Mouse (Mus musculus) midbrain, embryonic 16.5 days (tissue): Measurements from ENCODE around the gene Mnd1. TPM values are rescaled to one million over a fixed set of nuclear protein-coding genes. Genes with fewer than 3 reads are reported as not detected.

Experiments
- ATAC-seq: fragments of 200-750 bp; cut with Nextera tagmentation; 2 replicates; pipeline ENCODE4 v1.8.0; 2017; ENCODE audit warnings: moderate TSS enrichment
- H3K27ac ChIP-seq: fragments of 300-500 bp; sonication (generic); 2 replicates; pipeline ENCODE4 v1.5.1; 2014; ENCODE audit warnings: mild to moderate bottlenecking, low read length, mixed read lengths
- H3K27me3 ChIP-seq: fragments of 300-500 bp; sonication (generic); 2 replicates; pipeline ENCODE4 v1.6.1; 2014; ENCODE audit warnings: low read depth, low read length, mixed read lengths; ENCODE audit not compliant: control insufficient read depth, insufficient read depth
- H3K36me3 ChIP-seq: fragments of 300-500 bp; sonication (generic); 2 replicates; pipeline ENCODE4 v1.6.1; 2014; ENCODE audit warnings: mild to moderate bottlenecking, low read length, moderate library complexity, mixed read lengths; ENCODE audit not compliant: control insufficient read depth, insufficient read depth
- H3K4me1 ChIP-seq: fragments of 300-500 bp; sonication (generic); 2 replicates; pipeline ENCODE4 v1.6.1; 2014; ENCODE audit warnings: mild to moderate bottlenecking, low read length, mixed read lengths; ENCODE audit not compliant: control insufficient read depth, insufficient read depth
- H3K4me2 ChIP-seq: fragments of 300-500 bp; sonication (generic); 2 replicates; pipeline ENCODE4 v1.6.1; 2014; ENCODE audit warnings: mild to moderate bottlenecking, low read length, mixed read lengths
- H3K4me3 ChIP-seq: fragments of 300-500 bp; sonication (generic); 2 replicates; pipeline ENCODE4 v1.5.1; 2014; ENCODE audit warnings: low read depth, mild to moderate bottlenecking, low read length, moderate library complexity, mixed read lengths
- H3K9ac ChIP-seq: fragments of 300-500 bp; sonication (generic); 2 replicates; pipeline ENCODE4 v1.6.1; 2014; ENCODE audit warnings: low read depth, low read length, mixed read lengths
- H3K9me3 ChIP-seq: fragments of 300-500 bp; sonication (generic); replicated peaks from 2 replicates; pipeline ENCODE4 v1.6.1; 2014; ENCODE audit warnings: mild to moderate bottlenecking, low read length, mixed read lengths; ENCODE audit not compliant: control insufficient read depth, poor library complexity, severe bottlenecking
- WGBS: fragments of 180-500 bp; shearing (Covaris S2); extraction: QIAGEN DNeasy Blood & Tissue Kit; methylation state at CpG from one replicate; pipeline ENCODE4 v1.1.7; 2014; 5-methylcytosine and 5-hydroxymethylcytosine counted together
- polyA plus RNA-seq: library from polyadenylated mRNA; unstranded; fragments of >200 nt; fragmentation: Nextera tagmentation; extraction: Ambion mirVana; gene quantifications from 2 replicates; pipeline ENCODE4 v1.2.1, GENCODE M21; 2015

Gene Mnd1
- polyA plus RNA-seq, 1 experiment from 2014 or later = 1.4 TPM

GRCm38 (mm10) chr3:84074777-84075176 is 80.8 kb downstream of the Mnd1 start:
- Histone ChIP-seq H3K27me3 (no peaks in the 10 kb centered on the region), H3K4me1 (no peaks in the 10 kb centered on the region), H3K36me3 (no peaks in the 10 kb centered on the region), H3K27ac (no peak overlapping the region), H3K4me2 (no peak overlapping the region), H3K9me3 (no peaks in the 10 kb centered on the region), H3K4me3 (no peak overlapping the region), H3K9ac (no peak overlapping the region)
- no peak for ATAC-seq
- WGBS = 88% methylated on average over 2 of the region's 2 CpGs

GRCm38 (mm10) chr3:84071641-84072040 is 83.9 kb downstream of the Mnd1 start:
- Histone ChIP-seq H3K4me1 (no peaks in the 10 kb centered on the region), H3K9ac (no peak overlapping the region), H3K27me3 (no peaks in the 10 kb centered on the region), H3K9me3 (no peaks in the 10 kb centered on the region), H3K4me3 (no peak overlapping the region), H3K4me2 (no peak overlapping the region), H3K27ac (no peak overlapping the region), H3K36me3 (no peaks in the 10 kb centered on the region)
- no peak for ATAC-seq
- 13% methylated on average over 2 of the region's 2 CpGs for WGBS

DNA sequence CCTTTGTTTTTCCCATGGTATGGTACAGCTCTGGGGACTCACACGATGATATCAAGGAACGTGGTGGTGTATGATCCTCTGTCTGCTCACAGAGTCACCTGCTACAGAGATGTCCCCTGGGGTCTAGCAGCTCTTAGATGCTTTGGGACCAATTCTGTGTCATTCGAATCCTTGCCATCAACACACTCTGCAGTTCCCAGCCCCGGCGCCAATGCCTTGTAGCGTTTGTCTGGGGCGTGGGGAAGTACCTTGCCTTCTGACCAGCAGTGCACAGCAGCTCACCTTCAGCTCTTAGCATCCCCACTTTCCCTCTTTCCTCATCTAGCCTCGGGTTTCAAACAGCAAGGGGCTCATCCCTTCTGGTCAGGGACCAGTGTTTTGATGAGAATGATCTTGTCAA is 84.8 kb downstream of the Mnd1 start:
- Histone ChIP-seq H3K4me2 (no peak overlapping the region), H3K4me3 (no peak overlapping the region), H3K27ac (no peak overlapping the region), H3K9me3 (no peaks in the 10 kb centered on the region), H3K36me3 (no peaks in the 10 kb centered on the region), H3K4me1 (no peaks in the 10 kb centered on the region), H3K9ac (no peak overlapping the region), H3K27me3 (no peaks in the 10 kb centered on the region)
- 92% methylated on average over 8 of the region's 8 CpGs for WGBS
- no peak for ATAC-seq

DNA sequence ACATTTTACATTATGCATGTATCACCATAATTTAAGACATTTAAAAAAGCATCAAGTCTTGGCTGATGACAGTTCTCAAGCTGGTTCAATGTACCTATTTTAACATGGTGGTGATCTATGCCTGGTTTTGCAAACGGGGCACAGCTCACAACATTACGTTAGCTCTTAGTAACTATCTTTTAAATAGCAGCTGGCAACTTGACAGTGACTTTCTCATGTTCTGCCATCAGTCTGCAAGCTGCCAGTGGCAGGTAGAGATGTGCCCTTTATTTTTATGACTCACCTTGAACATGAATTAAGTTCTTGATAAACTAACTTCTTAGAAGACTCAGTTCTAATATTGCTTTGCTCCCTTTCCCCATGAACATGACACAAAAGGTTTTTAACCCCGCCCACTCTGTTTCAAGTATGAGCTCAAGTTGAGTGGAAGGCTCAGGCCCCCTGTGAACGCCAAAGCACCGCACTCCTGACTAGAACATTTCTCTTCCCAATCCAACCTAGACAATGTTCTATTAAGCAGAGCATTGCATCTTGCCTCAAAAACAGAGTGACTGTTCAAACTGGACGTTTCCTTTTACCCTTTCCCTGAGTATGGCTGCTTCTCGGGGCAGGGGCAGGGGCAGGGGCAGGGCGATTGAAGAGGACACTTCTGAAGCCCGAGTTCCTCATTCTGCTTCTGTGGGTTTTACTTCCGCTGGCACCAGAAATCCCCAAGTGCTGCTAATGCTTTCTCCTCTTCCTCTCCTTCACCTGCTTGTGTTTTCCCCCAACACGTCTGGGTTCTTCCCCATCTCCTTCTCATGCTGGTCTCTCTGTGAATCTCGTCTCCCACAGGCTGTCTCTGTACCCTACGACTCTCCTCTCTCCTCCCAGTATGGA is 86.5 kb downstream of the Mnd1 start:
- H3K4me2 ChIP-seq = no peak overlapping the region
- no peak overlapping the region for H3K4me3 ChIP-seq
- 83% methylated on average over 13 of the region's 13 CpGs for WGBS
- no peaks in the 10 kb centered on the region for H3K27me3 ChIP-seq
- no peak overlapping the region for H3K27ac ChIP-seq
- no peak overlapping the region for H3K9ac ChIP-seq
- H3K36me3 ChIP-seq = no peaks in the 10 kb centered on the region
- H3K4me1 ChIP-seq = no peaks in the 10 kb centered on the region
- no peaks in the 10 kb centered on the region for H3K9me3 ChIP-seq
- ATAC-seq = no peak

DNA sequence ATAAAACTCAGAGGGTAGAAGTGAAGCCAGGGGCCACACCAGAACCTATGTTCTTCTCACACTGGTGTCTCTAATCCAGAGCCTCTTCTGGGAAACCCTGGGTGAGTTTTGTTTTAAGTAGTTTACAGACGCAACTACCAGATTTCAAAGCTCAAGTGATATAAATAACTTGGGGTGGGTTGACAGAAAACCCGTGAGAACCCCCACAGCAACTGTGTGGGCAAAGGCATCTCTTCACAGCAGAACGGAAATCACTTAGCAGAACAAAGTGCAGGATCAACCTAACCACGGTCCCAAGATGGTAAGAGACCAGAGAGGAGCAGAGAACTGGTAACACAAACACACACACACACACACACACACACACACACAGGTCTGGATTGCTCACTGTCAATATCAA is 89.8 kb downstream of the Mnd1 start:
- Histone ChIP-seq H3K4me1 (no peaks in the 10 kb centered on the region), H3K36me3 (no peaks in the 10 kb centered on the region), H3K27ac (no peak overlapping the region), H3K4me2 (no peak overlapping the region), H3K4me3 (no peak overlapping the region), H3K9ac (no peak overlapping the region), H3K9me3 (no peaks in the 10 kb centered on the region), H3K27me3 (no peaks in the 10 kb centered on the region)
- ATAC-seq = no peak
- WGBS = 94% methylated on average over 4 of the region's 4 CpGs

DNA sequence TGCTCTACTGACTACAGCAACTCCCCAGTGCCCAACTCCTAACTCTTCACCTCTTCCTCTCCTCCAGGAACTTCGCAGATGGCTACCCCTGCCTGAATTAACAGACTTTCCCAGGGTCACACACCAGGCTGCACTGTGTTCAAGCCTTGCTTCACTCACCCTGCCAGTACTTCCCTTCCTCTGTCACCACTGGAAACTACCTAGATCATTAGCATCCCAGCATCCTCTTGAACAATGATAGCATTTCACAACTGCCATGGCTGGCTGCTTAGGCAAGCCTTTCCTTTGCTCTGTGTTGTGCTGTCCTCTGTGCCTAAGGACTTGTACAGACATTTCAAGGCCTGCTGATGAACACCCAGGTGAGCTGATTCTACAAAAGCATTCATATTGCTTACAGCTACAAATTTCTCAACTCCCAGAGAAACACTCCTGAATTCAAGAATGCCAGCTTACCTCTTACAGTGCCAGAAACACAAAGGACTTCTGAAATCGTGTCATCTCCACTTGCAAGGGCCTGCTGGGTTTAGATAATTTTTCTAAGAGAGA is 92.1 kb downstream of the Mnd1 start:
- Histone ChIP-seq H3K36me3 (no peaks in the 10 kb centered on the region), H3K4me3 (no peak overlapping the region), H3K9ac (no peak overlapping the region), H3K27ac (no peak overlapping the region), H3K4me2 (no peak overlapping the region), H3K27me3 (no peaks in the 10 kb centered on the region), H3K9me3 (no peaks in the 10 kb centered on the region), H3K4me1 (peaks cover 4% of the 10 kb centered on the region; the same call in 1 of the 2 replicates)
- WGBS = 83% methylated on average over 2 of the region's 2 CpGs
- ATAC-seq = no peak

DNA sequence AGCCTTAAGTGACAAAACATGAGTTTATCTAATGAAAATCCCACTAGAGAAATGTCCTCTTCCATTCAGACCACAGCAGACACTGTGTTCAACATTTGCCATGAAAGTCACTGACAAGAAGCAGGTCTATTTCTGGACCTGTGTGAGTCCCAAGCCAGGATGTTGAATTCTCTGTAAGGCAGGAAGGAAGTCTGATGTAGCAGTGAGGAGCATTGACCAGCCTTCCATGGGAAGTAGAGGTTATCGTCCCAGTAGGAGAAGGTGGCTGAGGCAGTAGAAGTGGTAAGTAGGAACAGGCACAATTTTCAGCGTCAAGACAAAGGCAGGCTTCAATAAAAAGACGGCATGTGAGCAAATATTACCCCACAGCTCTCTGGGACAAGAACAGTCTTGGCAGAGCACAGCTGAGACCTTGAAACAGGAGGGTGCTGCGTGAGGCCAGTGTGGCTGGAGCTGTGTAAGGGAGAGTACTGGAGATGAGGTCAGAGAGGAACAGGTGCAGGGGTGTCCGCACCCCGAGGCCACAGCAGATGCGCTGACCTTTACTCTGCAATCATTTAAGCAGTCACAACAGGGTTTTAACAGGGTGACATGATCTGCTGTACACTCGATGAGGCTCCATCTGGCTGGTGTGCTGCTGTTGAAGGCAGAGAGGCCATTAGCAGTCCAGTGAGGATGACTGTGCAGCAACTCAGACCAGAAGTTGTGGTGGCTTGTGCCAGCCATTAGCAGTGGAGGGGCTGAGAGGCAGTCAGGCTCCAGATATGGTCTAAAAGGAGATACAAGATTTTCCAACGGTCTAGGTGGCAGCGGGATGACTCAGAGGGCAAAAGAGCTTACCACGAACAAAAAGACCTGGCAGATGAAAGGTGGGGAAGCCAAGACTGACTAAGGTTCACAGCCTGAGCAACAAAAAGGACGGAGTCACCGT is 93.8 kb downstream of the Mnd1 start:
- H3K9me3 ChIP-seq = no peaks in the 10 kb centered on the region
- no peaks in the 10 kb centered on the region for H3K27me3 ChIP-seq
- no peak overlapping the region for H3K4me3 ChIP-seq
- peaks cover 4% of the 10 kb centered on the region; the same call in 1 of the 2 replicates for H3K4me1 ChIP-seq
- 73% methylated on average over 13 of the region's 13 CpGs for WGBS
- no peak overlapping the region for H3K27ac ChIP-seq
- no peak overlapping the region for H3K4me2 ChIP-seq
- no peak overlapping the region for H3K9ac ChIP-seq
- no peak for ATAC-seq
- H3K36me3 ChIP-seq = no peaks in the 10 kb centered on the region

DNA sequence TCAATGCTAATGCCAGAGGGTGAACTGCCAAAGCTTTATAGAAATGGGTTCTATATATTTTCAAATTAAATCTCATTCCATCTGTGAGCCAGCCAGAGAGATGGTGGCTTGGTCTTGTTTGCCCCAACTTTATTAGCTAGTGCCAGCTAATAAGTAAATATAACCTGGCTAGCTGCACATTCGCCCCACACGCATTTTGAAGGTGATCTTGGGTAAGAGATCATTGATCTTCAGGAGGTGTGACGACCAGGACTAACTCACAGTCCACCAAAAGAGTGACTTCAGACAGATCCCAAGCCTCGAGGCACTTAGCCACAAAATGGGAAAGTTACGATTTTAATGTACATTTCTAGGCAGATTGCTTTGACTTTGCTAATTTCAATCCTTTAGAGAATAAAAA is 94.6 kb downstream of the Mnd1 start:
- no peaks in the 10 kb centered on the region for H3K9me3 ChIP-seq
- no peaks in the 10 kb centered on the region for H3K36me3 ChIP-seq
- H3K4me2 ChIP-seq = no peak overlapping the region
- no peak overlapping the region for H3K9ac ChIP-seq
- WGBS = 90% methylated on average over 5 of the region's 5 CpGs
- no peaks in the 10 kb centered on the region for H3K27me3 ChIP-seq
- ATAC-seq = no peak
- no peak overlapping the region for H3K4me3 ChIP-seq
- H3K27ac ChIP-seq = no peak overlapping the region
- H3K4me1 ChIP-seq = peaks cover 4% of the 10 kb centered on the region; the same call in 1 of the 2 replicates
